Mouse (Mus musculus) liver, embryonic 14.5 days (tissue): ENCODE data around the gene Hist2h3c1. TPM values are rescaled to one million over a fixed set of nuclear protein-coding genes. Genes with fewer than 3 reads are reported as not detected.
"Not testable (repeated sequence)": the region's sequence is repeated elsewhere in the genome, so short reads cannot be mapped to it uniquely, and the experiment has no call there.

Source experiments
- ATAC-seq: fragments of 200-750 bp; cut with Nextera tagmentation; 2 replicates; pipeline ENCODE4 v1.8.0; 2017; ENCODE audit warnings: moderate number of reproducible peaks, mild to moderate bottlenecking, moderate library complexity; ENCODE audit not compliant: insufficient read depth
- DNase-seq, 3 experiments: peaks; one replicate each; pipeline ENCODE4 v3.0.0-alpha.2; 2012 to 2013; ENCODE audit warnings: low read depth in 3 of 3, low spot score in 3 of 3
- H3K27ac ChIP-seq: fragments of 300-500 bp; sonication (generic); 2 replicates; pipeline ENCODE4 v1.5.1; 2014; ENCODE audit warnings: moderate library complexity, mild to moderate bottlenecking, control low read depth, inconsistent platforms
- H3K27me3 ChIP-seq: fragments of 300-500 bp; sonication (generic); 2 replicates; pipeline ENCODE4 v1.6.1; 2014; ENCODE audit warnings: mild to moderate bottlenecking, low read length, moderate library complexity; ENCODE audit not compliant: control insufficient read depth, insufficient read depth
- H3K36me3 ChIP-seq: fragments of 300-500 bp; sonication (generic); replicated peaks from 2 replicates; pipeline ENCODE4 v1.6.1; 2014; ENCODE audit warnings: low read depth; ENCODE audit not compliant: control insufficient read depth, insufficient read depth
- H3K4me1 ChIP-seq, 2 experiments: fragments of 200-500 bp in 1 of 2; fragments of 300-500 bp in 1 of 2; sonication (generic) in 1 of 2; replicated peaks; 2 replicates each; pipeline ENCODE4 v1.6.1; 2012 to 2014; ENCODE audit warnings: antibody characterized with exemption in 1 of 2, inconsistent platforms in 1 of 2, low read length in 1 of 2; ENCODE audit not compliant: control insufficient read depth in 2 of 2, insufficient read depth in 2 of 2
- H3K4me2 ChIP-seq: fragments of 300-500 bp; sonication (generic); 2 replicates; pipeline ENCODE4 v1.6.1; 2014; ENCODE audit warnings: low read depth, mild to moderate bottlenecking, control low read depth, moderate library complexity
- H3K4me3 ChIP-seq, 2 experiments: fragments of 200-500 bp in 1 of 2; fragments of 300-500 bp in 1 of 2; sonication (generic) in 1 of 2; 2 replicates each; pipeline ENCODE4 v1.5.1; 2012 to 2014; ENCODE audit warnings: low read depth in 2 of 2, low read length in 2 of 2, mild to moderate bottlenecking in 2 of 2, control low read depth in 1 of 2, inconsistent platforms in 1 of 2, moderate library complexity in 1 of 2; ENCODE audit not compliant: insufficient read depth in 1 of 2
- H3K9ac ChIP-seq: fragments of 300-500 bp; sonication (generic); replicated peaks from 2 replicates; pipeline ENCODE4 v1.6.1; 2014; ENCODE audit warnings: mild to moderate bottlenecking, control low read depth, moderate library complexity
- H3K9me3 ChIP-seq: fragments of 300-500 bp; sonication (generic); 2 replicates; pipeline ENCODE4 v1.6.1; 2016; ENCODE audit warnings: low read length, mixed read lengths; ENCODE audit not compliant: control insufficient read depth
- CTCF ChIP-seq: IDR thresholded peaks from 2 replicates; pipeline ENCODE4 v1.5.1; 2016; ENCODE audit warnings: antibody characterized with exemption, low read depth, control low read depth
- EP300 ChIP-seq: IDR thresholded peaks from 2 replicates; pipeline ENCODE4 v1.6.1; 2016; ENCODE audit warnings: antibody characterized with exemption, low read depth
- WGBS: fragments of 180-500 bp; shearing (Covaris S2); extraction: QIAGEN DNeasy Blood & Tissue Kit; methylation state at CpG from one replicate; pipeline ENCODE4 v1.1.7; 2014; ENCODE audit not compliant: insufficient replicate concordance; 5-methylcytosine and 5-hydroxymethylcytosine counted together
- polyA plus RNA-seq, 2 experiments: library from polyadenylated mRNA; depleted of rRNA in 1 of 2; stranded (reverse) in 1 of 2; unstranded in 1 of 2; fragments of >200 nt; fragmentation: Nextera tagmentation in 1 of 2; extraction: Ambion mirVana in 1 of 2; gene quantifications; 2 replicates each; pipeline versions ENCODE4 v1.2.1 to v1.2.3; 2012 to 2014

The Hist2h3c1 gene
- polyA plus RNA-seq, 2 experiments = 2.4 to 2.6 TPM

- H3K9me3 ChIP-seq, H3K27me3 ChIP-seq, H3K36me3 ChIP-seq, DNase-seq: not testable (repeated sequence)
- ATAC-seq = peak; percentile 53
- peak overlapping the region; percentile 97 for H3K9ac ChIP-seq
- TF ChIP-seq EP300 = peak; percentile 17; the same call in 1 of the 2 replicates
- peak overlapping the region; percentile 97 for H3K27ac ChIP-seq
- WGBS = under 1% methylated on average over 10 of the region's 44 CpGs
- peak overlapping the region; percentile 63 for H3K4me3 ChIP-seq
- peak overlapping the region; percentile 82 for H3K4me2 ChIP-seq
- peaks cover 32 to 38% of the 10 kb centered on the region in 2 experiments for H3K4me1 ChIP-seq
These were observed 22.4 kb downstream of the Hist2h3c1 start for GRCm38 (mm10) chr3:96268776-96269378.

DNA sequence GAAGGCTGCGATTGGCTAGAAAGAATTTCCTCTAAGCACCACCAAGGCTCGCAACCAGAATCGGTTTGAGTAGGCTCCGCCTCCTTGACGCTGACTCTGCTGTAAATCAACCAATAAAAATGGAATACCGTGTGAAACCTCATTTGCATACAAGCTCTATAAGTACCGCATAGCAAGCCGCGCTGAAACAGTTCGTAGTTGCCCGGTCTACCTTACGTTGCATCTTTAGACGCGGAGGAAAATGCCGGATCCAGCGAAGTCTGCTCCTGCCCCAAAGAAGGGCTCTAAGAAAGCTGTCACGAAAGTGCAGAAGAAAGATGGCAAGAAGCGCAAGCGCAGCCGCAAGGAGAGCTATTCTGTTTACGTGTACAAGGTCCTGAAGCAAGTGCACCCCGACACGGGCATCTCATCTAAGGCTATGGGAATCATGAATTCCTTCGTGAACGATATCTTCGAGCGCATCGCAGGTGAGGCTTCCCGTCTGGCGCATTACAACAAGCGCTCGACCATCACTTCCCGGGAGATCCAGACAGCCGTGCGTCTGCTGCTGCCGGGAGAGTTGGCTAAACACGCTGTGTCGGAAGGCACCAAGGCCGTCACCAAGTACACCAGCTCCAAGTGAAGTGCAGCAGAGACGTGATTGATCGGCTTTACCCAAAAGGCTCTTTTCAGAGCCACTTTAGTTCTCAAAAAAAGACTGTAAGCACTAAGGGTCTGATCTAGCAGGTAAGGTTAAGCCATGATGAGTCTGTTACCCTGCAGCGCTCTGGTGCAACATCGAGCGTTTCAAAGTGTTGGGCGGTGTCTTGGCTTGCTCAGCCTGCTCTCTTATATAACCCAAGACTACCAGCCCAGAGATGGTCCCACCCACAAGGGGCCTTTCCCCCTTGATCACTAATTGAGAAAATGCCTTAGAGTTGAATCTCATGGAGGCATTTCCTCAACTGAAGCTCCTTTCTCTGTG is 23.3 kb downstream of the Hist2h3c1 start, which contains the start of gene Hist2h2bb:
TSS of gene Hist2h2bb (plus strand) at position 242 of the 964 bp plus-strand sequence.
- H3K4me3 ChIP-seq = peak within 1 kb of the TSS; percentile 63 to 64
- H3K27me3 ChIP-seq = no peaks in the 10 kb centered on the region
- DNase-seq (peak; percentile 98 to 99 (median 98)), ATAC-seq (peak; percentile 85)
- H3K27ac ChIP-seq = peak within 1 kb of the TSS; percentile 97
- H3K9ac ChIP-seq = peak within 1 kb of the TSS; percentile 97
- no peaks in the 10 kb centered on the region for H3K36me3 ChIP-seq
- peaks cover 23 to 30% of the 10 kb centered on the region in 2 experiments for H3K4me1 ChIP-seq
- WGBS = under 1% methylated on average over 45 of the region's 45 CpGs
- peak within 1 kb of the TSS; percentile 82 for H3K4me2 ChIP-seq
- peak; percentile 70 for TF ChIP-seq EP300
- TF ChIP-seq CTCF = no peak
- no peaks in the 10 kb centered on the region for H3K9me3 ChIP-seq

- DNase-seq = peak in 2 of 3 experiments; percentile 61 to 62
- no peaks in the 10 kb centered on the region for H3K9me3 ChIP-seq
These were observed 27.3 kb downstream of the Hist2h3c1 start for GRCm38 (mm10) chr3:96273591-96274465.

DNA sequence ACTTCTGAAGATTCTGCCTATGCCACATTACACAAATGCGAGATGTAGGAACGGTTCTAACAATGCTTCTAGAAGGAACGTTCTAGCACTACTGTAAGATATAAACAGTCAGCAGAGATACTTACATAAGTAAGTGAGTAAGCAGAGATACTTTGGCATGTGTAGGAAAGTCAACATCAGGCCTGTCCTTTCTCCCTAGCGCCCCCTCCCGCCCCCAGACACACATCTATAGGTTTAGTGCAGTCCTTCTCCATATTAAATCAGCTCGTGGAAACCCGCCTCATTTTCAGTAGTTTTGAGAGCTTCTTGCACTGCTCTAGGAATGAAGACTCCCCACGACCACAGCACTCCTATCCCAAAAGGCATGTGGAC is 30.9 kb downstream of the Hist2h3c1 start:
- TF ChIP-seq EP300 = no peak
- Histone ChIP-seq H3K4me1 (peaks cover 10 to 13% of the 10 kb centered on the region in 2 experiments; a peak in 3 of 4 replicates), H3K27ac (peak overlapping the region; percentile 74), H3K27me3 (no peaks in the 10 kb centered on the region), H3K4me3 (peak overlapping the region; percentile 70 to 74), H3K9ac (peak overlapping the region; percentile 90), H3K9me3 (no peaks in the 10 kb centered on the region), H3K4me2 (peak overlapping the region; percentile 98), H3K36me3 (no peaks in the 10 kb centered on the region)
- ATAC-seq = peak; percentile 74
- DNase-seq = peak in 2 of 3 experiments; percentile 52 to 58
- 10% methylated on average over 8 of the region's 8 CpGs for WGBS

More at GRCm38 (mm10) chr3:96273591-96274465, 27.3 kb downstream of the Hist2h3c1 start:
- Histone ChIP-seq H3K27me3 (no peaks in the 10 kb centered on the region), H3K4me2 (no peak overlapping the region), H3K4me1 (peaks cover 10 to 13% of the 10 kb centered on the region in 2 experiments; a peak in 3 of 4 replicates), H3K9ac (no peak overlapping the region), H3K4me3 (no peak overlapping the region), H3K27ac (no peak overlapping the region), H3K36me3 (no peaks in the 10 kb centered on the region)
- 37% methylated on average over 17 of the region's 17 CpGs for WGBS
- no peak for TF ChIP-seq CTCF
- TF ChIP-seq EP300 = no peak
- no peak for ATAC-seq
